Mouse (Mus musculus): Measurements from ENCODE around the gene Wdpcp.

The Wdpcp gene

GRCm38 (mm10) chr11:21569002-21569401, 3.0 kb upstream of the Wdpcp start:
- no peak for ATAC-seq (ENCODE audit: insufficient number of reproducible peaks, low FRiP score, low TSS enrichment)

GRCm38 (mm10) chr11:21569456-21570108, 2.5 kb upstream of the Wdpcp start:
- ATAC-seq (ENCODE audit: insufficient number of reproducible peaks, low FRiP score, low TSS enrichment) = no peak

- no peak for ATAC-seq (ENCODE audit: insufficient number of reproducible peaks, low FRiP score, low TSS enrichment)
These were observed 1.9 kb upstream of the Wdpcp start for GRCm38 (mm10) chr11:21570109-21570474.

DNA sequence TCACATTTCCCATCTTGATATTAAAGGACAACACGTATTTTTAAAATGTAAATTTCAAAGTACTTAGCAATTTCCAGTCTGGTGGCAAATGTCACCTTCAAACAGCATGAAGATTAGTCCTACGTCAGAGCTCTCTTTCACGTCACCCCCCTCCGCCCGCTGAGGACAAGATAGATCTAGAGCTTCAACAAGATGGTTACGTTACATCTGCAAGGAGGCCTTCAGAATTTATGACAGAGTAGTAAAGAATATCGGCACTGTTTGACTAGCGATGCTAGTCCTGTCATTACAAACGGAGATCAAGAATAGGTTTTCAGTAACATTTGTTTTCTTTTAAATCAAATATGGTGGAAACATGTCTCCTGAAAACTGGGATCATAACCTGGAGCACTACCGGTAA, 1.1 kb upstream of the Wdpcp start:
- ATAC-seq (ENCODE audit: insufficient number of reproducible peaks, low FRiP score, low TSS enrichment) = no peak

DNA sequence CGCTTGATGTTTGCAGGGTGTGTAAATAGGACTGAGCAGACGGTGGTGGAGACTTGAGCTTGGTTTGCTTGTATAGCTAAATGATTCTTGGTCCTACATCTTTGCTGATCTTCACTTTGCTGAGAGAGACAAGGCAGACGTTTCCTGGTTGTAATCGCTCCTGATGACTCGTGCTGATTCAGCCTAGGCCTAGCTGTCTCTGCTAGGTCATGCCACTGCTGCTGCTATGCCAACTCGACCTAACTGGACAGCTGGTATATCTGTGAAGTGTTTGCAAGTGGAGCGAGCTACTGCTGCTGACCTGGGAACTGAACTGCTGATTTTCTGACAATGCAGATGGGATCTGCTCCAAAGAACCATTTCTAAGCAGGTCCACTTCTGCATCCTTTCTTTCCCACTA, 9.4 kb downstream of the Wdpcp start:
- no peak for ATAC-seq (ENCODE audit: insufficient number of reproducible peaks, low FRiP score, low TSS enrichment)

GRCm38 (mm10) chr11:21583286-21583685, 11.3 kb downstream of the Wdpcp start:
- no peak for ATAC-seq (ENCODE audit: insufficient number of reproducible peaks, low FRiP score, low TSS enrichment)

DNA sequence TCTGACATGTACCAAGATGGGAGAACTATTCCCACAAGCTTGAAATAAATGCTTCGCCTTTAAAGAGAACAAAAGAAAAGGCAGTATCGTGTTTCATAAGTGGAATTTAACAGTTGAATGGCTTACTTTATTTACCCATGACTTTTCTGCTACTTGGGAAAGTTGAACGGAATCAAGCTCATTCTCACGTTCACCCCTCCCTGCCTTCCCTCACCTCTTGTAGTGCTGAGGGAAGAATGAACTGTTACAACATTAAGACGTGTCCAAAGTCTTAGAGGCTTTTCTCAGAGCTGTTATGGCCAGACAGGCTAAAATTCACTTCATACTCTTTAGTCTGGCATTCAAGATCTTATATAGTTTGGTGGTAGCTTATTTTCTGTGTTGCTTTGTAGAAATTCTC, 30.5 kb downstream of the Wdpcp start:
- no peak for ATAC-seq (ENCODE audit: insufficient number of reproducible peaks, low FRiP score, low TSS enrichment)

DNA sequence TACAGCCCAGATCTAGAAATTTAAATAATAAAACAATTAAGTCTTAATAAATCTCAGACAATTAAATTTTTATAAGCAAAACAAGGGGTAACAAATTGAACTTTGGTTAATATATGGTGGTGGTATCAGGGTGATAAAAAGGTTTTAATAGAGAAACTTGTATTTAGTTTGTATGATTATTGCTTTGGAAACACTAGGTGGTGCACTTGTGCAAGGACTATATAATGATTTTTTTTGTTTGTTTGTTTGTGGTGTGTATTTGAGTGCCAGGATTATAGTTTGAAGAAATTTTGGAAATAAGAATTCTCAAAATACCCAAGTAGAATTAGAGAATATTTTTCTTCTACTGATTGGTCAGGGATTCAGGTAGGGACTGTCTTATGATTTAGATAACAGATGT, 43.9 kb downstream of the Wdpcp start:
- ATAC-seq (ENCODE audit: insufficient number of reproducible peaks, low FRiP score, low TSS enrichment) = no peak

- no peak for ATAC-seq (ENCODE audit: insufficient number of reproducible peaks, low FRiP score, low TSS enrichment)
These were observed 62.3 kb downstream of the Wdpcp start for GRCm38 (mm10) chr11:21634171-21634907.

- no peak for ATAC-seq (ENCODE audit: insufficient number of reproducible peaks, low FRiP score, low TSS enrichment)
These were observed 66.3 kb downstream of the Wdpcp start for GRCm38 (mm10) chr11:21638341-21638740.

DNA sequence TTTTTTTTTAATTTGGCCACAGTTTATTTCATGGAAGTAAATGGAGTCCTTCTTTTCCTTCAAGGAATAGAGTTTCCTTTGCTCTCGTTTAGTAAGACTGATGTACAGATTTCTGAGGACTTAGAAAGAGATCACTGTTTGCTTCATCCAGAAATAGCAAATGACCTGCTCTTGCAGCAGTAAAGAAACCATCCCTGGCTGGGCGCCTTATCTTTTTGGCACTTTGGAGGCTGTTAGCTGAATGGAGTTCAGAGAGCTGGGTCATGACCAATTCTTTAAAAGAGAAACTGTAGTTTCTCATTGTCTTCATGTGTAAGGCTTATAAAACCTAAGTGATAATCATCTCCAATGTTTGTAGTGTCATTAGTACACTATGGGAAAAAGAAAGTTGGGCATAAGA, 67.5 kb downstream of the Wdpcp start:
- ATAC-seq (ENCODE audit: insufficient number of reproducible peaks, low FRiP score, low TSS enrichment) = no peak

- ATAC-seq (ENCODE audit: insufficient number of reproducible peaks, low FRiP score, low TSS enrichment) = no peak
These were observed 72.2 kb downstream of the Wdpcp start for GRCm38 (mm10) chr11:21644231-21644630.

DNA sequence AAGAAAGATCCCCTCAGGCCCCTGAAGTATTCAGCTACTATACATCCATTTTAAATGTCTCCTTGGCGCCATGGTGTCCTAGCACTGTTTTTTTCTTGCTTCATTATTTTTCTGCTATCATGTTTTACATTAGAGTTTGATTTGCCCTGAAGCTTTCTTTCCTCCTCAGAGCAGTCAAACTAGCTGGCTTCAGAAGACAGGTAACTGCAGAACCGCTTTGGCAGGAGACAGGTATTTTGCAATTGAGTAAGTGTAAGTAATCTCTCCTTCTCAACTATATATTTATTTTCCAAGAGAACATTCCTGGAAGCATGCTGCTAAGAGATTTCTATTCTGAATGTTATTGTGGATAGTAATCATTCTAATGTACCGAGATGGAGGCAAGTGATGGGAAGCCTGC, 74.1 kb downstream of the Wdpcp start:
- no peak for ATAC-seq (ENCODE audit: insufficient number of reproducible peaks, low FRiP score, low TSS enrichment)

DNA sequence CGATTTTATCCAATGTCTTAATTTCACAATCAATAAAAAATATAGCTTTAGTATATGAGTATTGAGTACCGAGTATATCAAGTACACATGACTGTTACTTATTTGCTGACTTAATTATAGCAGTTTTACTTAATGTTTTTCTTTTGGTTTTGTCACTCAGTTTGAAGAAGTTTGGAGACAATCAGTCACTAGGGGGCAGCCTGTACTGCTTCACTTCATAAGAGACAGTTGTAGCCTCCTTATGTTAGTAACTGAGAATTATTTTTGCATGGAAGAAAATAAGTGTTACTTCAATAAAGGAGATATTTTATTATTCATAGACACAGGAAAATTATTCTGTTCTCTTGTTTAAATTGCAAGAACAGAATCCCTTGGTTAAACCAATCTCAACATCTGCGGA, 87.0 kb downstream of the Wdpcp start:
- no peak for ATAC-seq (ENCODE audit: insufficient number of reproducible peaks, low FRiP score, low TSS enrichment)

DNA sequence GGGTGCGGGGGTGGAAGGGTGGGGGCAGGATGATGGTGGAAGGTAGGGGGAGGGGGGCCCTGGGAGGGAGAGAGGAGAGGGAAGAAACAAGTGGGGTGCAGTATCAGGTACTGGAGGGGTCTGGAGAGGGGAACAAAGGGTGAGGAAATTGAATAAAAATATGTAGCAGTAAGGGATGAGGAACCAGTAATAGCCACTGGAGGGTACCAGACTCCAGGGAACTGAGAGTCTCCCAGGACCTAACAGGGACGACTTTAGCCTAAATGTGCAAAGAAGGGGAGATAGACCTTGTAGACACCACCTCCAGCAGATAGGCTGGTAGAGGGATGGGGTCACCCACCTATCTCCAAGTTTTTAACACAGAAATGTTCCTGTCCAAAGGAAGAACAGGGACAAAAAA, 105.0 kb downstream of the Wdpcp start:
- no peak for ATAC-seq (ENCODE audit: insufficient number of reproducible peaks, low FRiP score, low TSS enrichment)

DNA sequence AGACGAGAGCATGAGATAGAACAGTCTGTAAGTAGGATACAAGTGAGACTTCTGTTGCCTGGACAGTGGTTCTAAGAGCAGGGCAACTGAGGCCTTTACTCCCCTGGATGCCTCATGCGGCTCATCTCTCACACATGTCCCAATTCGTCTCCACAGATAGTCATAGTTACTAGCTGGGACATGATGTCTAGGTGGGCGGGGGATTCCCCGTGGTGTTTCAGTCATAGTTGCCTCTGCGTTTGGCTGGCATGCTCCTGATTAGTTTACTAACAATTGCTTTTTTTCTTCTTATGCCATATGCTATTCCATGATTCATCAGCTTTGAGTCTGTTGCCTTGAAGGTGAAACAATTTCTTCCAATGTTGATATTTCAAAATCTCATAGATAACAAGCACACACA, 116.4 kb downstream of the Wdpcp start:
- no peak for ATAC-seq (ENCODE audit: insufficient number of reproducible peaks, low FRiP score, low TSS enrichment)

DNA sequence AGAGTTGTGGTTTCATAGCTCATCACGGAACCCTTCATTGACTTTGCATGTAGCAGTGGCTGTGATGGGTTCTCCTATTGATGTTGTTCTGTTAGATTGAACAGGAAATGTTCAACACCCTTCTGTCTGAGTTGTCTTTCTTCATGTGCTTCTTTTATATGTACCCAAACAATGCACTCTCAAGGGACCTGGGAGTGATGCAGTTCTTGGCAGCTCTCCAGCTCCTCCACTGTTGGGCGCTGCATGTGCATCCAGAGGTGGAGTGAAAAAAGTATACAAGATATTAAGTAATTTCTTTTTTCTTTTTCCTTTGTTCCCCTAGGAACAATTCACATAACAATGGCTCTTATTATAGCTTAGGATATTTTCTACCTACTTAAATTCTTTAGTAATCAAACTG, 118.7 kb downstream of the Wdpcp start:
- no peak for ATAC-seq (ENCODE audit: insufficient number of reproducible peaks, low FRiP score, low TSS enrichment)

DNA sequence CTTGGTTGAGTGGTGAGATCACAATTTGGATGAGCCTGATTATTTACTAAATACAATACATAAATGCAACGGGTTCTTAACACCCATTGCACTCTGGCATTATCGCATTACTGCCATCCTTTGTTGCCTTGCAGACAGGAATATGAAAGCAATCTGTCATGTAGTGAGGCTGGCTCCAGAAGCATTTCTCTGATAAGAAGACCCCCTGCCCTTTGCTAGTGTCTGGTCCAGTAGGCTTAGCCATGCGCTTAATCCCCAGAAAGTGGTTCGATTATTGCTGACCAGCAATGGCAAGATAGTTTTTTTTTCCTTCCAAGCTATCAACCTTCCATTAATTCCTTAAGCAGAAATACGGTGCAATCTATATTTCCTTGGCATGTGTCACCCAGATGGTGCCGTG, 122.1 kb downstream of the Wdpcp start:
- no peak for ATAC-seq (ENCODE audit: insufficient number of reproducible peaks, low FRiP score, low TSS enrichment)

GRCm38 (mm10) chr11:21697642-21698041, 125.6 kb downstream of the Wdpcp start:
- no peak for ATAC-seq (ENCODE audit: insufficient number of reproducible peaks, low FRiP score, low TSS enrichment)

DNA sequence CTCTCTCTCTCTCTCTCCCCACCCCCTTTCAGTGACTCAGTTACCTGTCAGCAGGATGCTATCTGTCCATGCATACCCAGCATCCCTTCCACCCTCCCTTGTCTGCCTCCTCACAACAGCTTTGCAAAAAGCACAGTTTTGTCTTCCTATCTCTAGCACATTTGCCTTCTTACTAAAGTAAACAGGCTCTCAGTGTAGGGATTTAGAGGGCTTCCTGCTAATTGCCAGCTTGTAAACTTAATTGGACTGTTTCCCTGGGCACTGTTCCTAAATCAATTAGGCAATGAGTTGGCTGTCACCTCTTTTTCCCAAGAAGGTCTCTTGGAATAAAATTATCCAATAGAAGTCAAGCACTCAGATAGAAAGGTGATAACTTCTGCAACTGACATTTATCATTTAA, 141.5 kb downstream of the Wdpcp start:
- ATAC-seq (ENCODE audit: insufficient number of reproducible peaks, low FRiP score, low TSS enrichment) = no peak

- no peak for ATAC-seq (ENCODE audit: insufficient number of reproducible peaks, low FRiP score, low TSS enrichment)
These were observed 142.0 kb downstream of the Wdpcp start for GRCm38 (mm10) chr11:21714065-21714464.

- ATAC-seq (ENCODE audit: insufficient number of reproducible peaks, low FRiP score, low TSS enrichment) = no peak
These were observed 154.3 kb downstream of the Wdpcp start for GRCm38 (mm10) chr11:21726329-21726728.
